Mouse (Mus musculus): ENCODE results near the gene Stk11.
A peak's percentile ranks its signal among the peaks of the same experiment; 100 is the strongest.

Stk11 gene

GRCm38 (mm10) chr10:80170601-80171021, 55.0 kb downstream of the Stk11 start:
- DNase-seq (ENCODE audit: low spot score): no peak

GRCm38 (mm10) chr10:80171252-80171651, 55.6 kb downstream of the Stk11 start:
- DNase-seq (ENCODE audit: low spot score): no peak

GRCm38 (mm10) chr10:80171760-80172526, 56.3 kb downstream of the Stk11 start:
- DNase-seq (ENCODE audit: low spot score): no peak

- peak; percentile 92 for DNase-seq (ENCODE audit: low spot score)
These were observed 57.1 kb downstream of the Stk11 start, which contains the start of gene 1600002K03Rik for GRCm38 (mm10) chr10:80172527-80173292. TSS of gene 1600002K03Rik (plus strand) at chr10:80172944.

GRCm38 (mm10) chr10:80173358-80173757, 57.8 kb downstream of the Stk11 start:
- DNase-seq (ENCODE audit: low spot score): no peak

GRCm38 (mm10) chr10:80173955-80174640, 58.5 kb downstream of the Stk11 start:
- DNase-seq (ENCODE audit: low spot score): no peak

GRCm38 (mm10) chr10:80174705-80175104, 59.1 kb downstream of the Stk11 start:
- no peak for DNase-seq (ENCODE audit: low spot score)

- no peak for DNase-seq (ENCODE audit: low spot score)
These were observed 60.1 kb downstream of the Stk11 start for GRCm38 (mm10) chr10:80175536-80176269.

GRCm38 (mm10) chr10:80176270-80176834, 60.7 kb downstream of the Stk11 start:
- DNase-seq (ENCODE audit: low spot score): no peak

- DNase-seq (ENCODE audit: low spot score): no peak
These were observed 62.1 kb downstream of the Stk11 start for GRCm38 (mm10) chr10:80177441-80178279.

- DNase-seq (ENCODE audit: low spot score): no peak
These were observed 63.8 kb downstream of the Stk11 start, which contains the start of gene Efna2 for GRCm38 (mm10) chr10:80179068-80180051. TSS of gene Efna2 (plus strand) at chr10:80179482.

Data from T-cell, adult 2 months (primary cell).